Mouse (Mus musculus) embryonic stem cell, embryonic (primary cell): ENCODE data around the gene Mrtfb.

Experiments used
- CTCF ChIA-PET, 4 experiments: fragments of 300-600 bp in 2 of 4; fragments of 350-600 bp in 2 of 4; sonication (Branson Sonifier 250); formaldehyde crosslinking; loops; one replicate each; lab custom pipeline; 2022; ENCODE audit warnings: inconsistent platforms in 2 of 4; lab: Charles Lee
- POLR2A ChIA-PET, 4 experiments: fragments of 300-600 bp in 2 of 4; fragments of 350-600 bp in 2 of 4; sonication (Branson Sonifier 250); formaldehyde crosslinking; loops; one replicate each; lab custom pipeline; 2022; ENCODE audit warnings: antibody characterized with exemption in 4 of 4, inconsistent platforms in 1 of 4; lab: Charles Lee

The Mrtfb gene

GRCm38 (mm10) chr16:13429921-13430606 lies 173.8 kb downstream of the Mrtfb start:
- ChIA-PET CTCF (interaction anchor here in 1 of 4 experiments (0.8 kb wide), 1 partner anchor 19 kb away, joined by 3 read pairs; no protein-coding TSS in a partner anchor), POLR2A (interaction anchor here in 2 of 4 experiments (0.5 to 1.4 kb wide), 4 partner anchors 14 to 351 kb away, joined by 3 to 4 read pairs (median 3); partner anchors contain the start of gene Rrn3 (in 1 of the 2))

GRCm38 (mm10) chr16:13430940-13431339 lies 174.7 kb downstream of the Mrtfb start:
- POLR2A ChIA-PET, result no interaction called here
- CTCF ChIA-PET, result interaction anchor here in 1 of 4 experiments (1.2 kb wide), 1 partner anchor 11 kb away, joined by 3 read pairs; no protein-coding TSS in a partner anchor

- ChIA-PET CTCF (interaction anchor here in 2 of 4 experiments (0.6 to 0.7 kb wide), 3 partner anchors 9 to 551 kb away, joined by 3 to 6 read pairs (median 3); partner anchors contain the start of genes 2900011O08Rik (in 1 of the 2) and Ifitm7 (in 1 of the 2)), POLR2A (interaction anchor here in 3 of 4 experiments (0.6 to 4.0 kb wide), 7 partner anchors 8 to 316 kb away, joined by 3 to 42 read pairs (median 6); no protein-coding TSS in a partner anchor)
These were observed 179.3 kb downstream of the Mrtfb start for GRCm38 (mm10) chr16:13435627-13436026.

- ChIA-PET CTCF (interaction anchor here in 3 of 4 experiments (0.6 to 2.5 kb wide), 14 partner anchors 9 to 414 kb away, joined by 3 to 17 read pairs (median 4); no protein-coding TSS in a partner anchor), POLR2A (interaction anchor here in 3 of 4 experiments (0.5 to 4.0 kb wide), 50 partner anchors 10 to 880 kb away, joined by 3 to 42 read pairs (median 4); partner anchors contain the start of genes 3110001I22Rik (in 2 of the 3), Bfar (in 2 of the 3), Fopnl (in 1 of the 3) and Mpv17l (in 1 of the 3))
These were observed 180.9 kb downstream of the Mrtfb start for GRCm38 (mm10) chr16:13437037-13437769.

- POLR2A ChIA-PET, result interaction anchor here in 3 of 4 experiments (0.5 to 4.0 kb wide), 37 partner anchors 9 to 879 kb away, joined by 3 to 42 read pairs (median 4); partner anchors contain the start of genes 3110001I22Rik (in 2 of the 3), Bfar (in 2 of the 3), Fopnl (in 1 of the 3) and Mpv17l (in 1 of the 3)
These were observed 181.6 kb downstream of the Mrtfb start for GRCm38 (mm10) chr16:13437770-13438372.

GRCm38 (mm10) chr16:13440468-13440867 lies 184.2 kb downstream of the Mrtfb start:
- POLR2A ChIA-PET, result interaction anchor here in 3 of 4 experiments (0.9 to 1.5 kb wide), 6 partner anchors 9 to 322 kb away, joined by 3 to 4 read pairs (median 4); no protein-coding TSS in a partner anchor

More at GRCm38 (mm10) chr16:13437770-13438372, 181.6 kb downstream of the Mrtfb start:
- CTCF ChIA-PET, result interaction anchor here in 3 of 4 experiments (0.6 to 2.5 kb wide), 10 partner anchors 9 to 357 kb away, joined by 3 to 17 read pairs (median 4); no protein-coding TSS in a partner anchor

GRCm38 (mm10) chr16:13443764-13444163 lies 187.5 kb downstream of the Mrtfb start:
- POLR2A ChIA-PET, result interaction anchor here in 1 of 4 experiments (0.9 kb wide), 1 partner anchor 13 kb away, joined by 3 read pairs; no protein-coding TSS in a partner anchor
- CTCF ChIA-PET, result interaction anchor here in 2 of 4 experiments (0.6 to 0.7 kb wide), 2 partner anchors 290 to 325 kb away, joined by 3 to 6 read pairs; no protein-coding TSS in a partner anchor

More at GRCm38 (mm10) chr16:13440468-13440867, 184.2 kb downstream of the Mrtfb start:
- CTCF ChIA-PET, result interaction anchor here (0.5 to 2.6 kb wide), 16 partner anchors 9 to 322 kb away, joined by 3 to 11 read pairs (median 4); no protein-coding TSS in a partner anchor

GRCm38 (mm10) chr16:13445461-13445860 lies 189.2 kb downstream of the Mrtfb start:
- ChIA-PET POLR2A (interaction anchor here in 3 of 4 experiments (0.6 to 5.5 kb wide), 4 partner anchors 8 to 312 kb away, joined by 3 to 42 read pairs (median 24); no protein-coding TSS in a partner anchor), CTCF (no interaction called here)

- ChIA-PET CTCF (interaction anchor here (0.6 to 2.8 kb wide), 7 partner anchors 8 to 360 kb away, joined by 3 to 17 read pairs (median 3); no protein-coding TSS in a partner anchor), POLR2A (interaction anchor here (0.7 to 5.5 kb wide), 14 partner anchors 9 to 327 kb away, joined by 3 to 42 read pairs (median 5); partner anchors contain the start of genes 3110001I22Rik (in 2 of the 4) and Bfar (in 2 of the 4))
These were observed 190.2 kb downstream of the Mrtfb start for GRCm38 (mm10) chr16:13446488-13446887.

GRCm38 (mm10) chr16:13446971-13447283 lies 190.6 kb downstream of the Mrtfb start:
- CTCF ChIA-PET, result interaction anchor here (0.6 to 2.8 kb wide), 7 partner anchors 8 to 361 kb away, joined by 3 to 17 read pairs (median 3); no protein-coding TSS in a partner anchor
- POLR2A ChIA-PET, result interaction anchor here (0.7 to 5.5 kb wide), 19 partner anchors 9 to 336 kb away, joined by 3 to 42 read pairs (median 5); partner anchors contain the start of genes 3110001I22Rik (in 2 of the 4) and Bfar (in 2 of the 4)

- ChIA-PET POLR2A (interaction anchor here (0.5 to 5.5 kb wide), 26 partner anchors 10 to 371 kb away, joined by 3 to 42 read pairs (median 4); partner anchors contain the start of genes 3110001I22Rik (in 2 of the 4) and Bfar (in 2 of the 4)), CTCF (interaction anchor here (0.6 to 2.8 kb wide), 9 partner anchors 9 to 361 kb away, joined by 3 to 17 read pairs (median 3); no protein-coding TSS in a partner anchor)
These were observed 191.2 kb downstream of the Mrtfb start for GRCm38 (mm10) chr16:13447284-13448050.

- ChIA-PET POLR2A (interaction anchor here in 3 of 4 experiments (0.6 to 5.5 kb wide), 17 partner anchors 8 to 370 kb away, joined by 3 to 42 read pairs (median 4); no protein-coding TSS in a partner anchor), CTCF (interaction anchor here in 3 of 4 experiments (0.8 to 2.8 kb wide), 5 partner anchors 8 to 320 kb away, joined by 3 to 17 read pairs (median 6); no protein-coding TSS in a partner anchor)
These were observed 191.9 kb downstream of the Mrtfb start for GRCm38 (mm10) chr16:13448051-13448705.

- ChIA-PET POLR2A (interaction anchor here in 2 of 4 experiments (1.2 to 5.5 kb wide), 10 partner anchors 9 to 329 kb away, joined by 3 to 42 read pairs (median 6); no protein-coding TSS in a partner anchor), CTCF (interaction anchor here (0.5 to 2.8 kb wide), 5 partner anchors 8 to 1470 kb away, joined by 3 to 17 read pairs (median 6); no protein-coding TSS in a partner anchor)
These were observed 192.4 kb downstream of the Mrtfb start for GRCm38 (mm10) chr16:13448706-13449090.

- POLR2A ChIA-PET, result interaction anchor here in 3 of 4 experiments (0.6 to 5.5 kb wide), 10 partner anchors 8 to 330 kb away, joined by 3 to 42 read pairs (median 4); no protein-coding TSS in a partner anchor
- CTCF ChIA-PET, result interaction anchor here in 3 of 4 experiments (0.5 to 2.1 kb wide), 3 partner anchors 9 to 1471 kb away, joined by 3 to 7 read pairs (median 3); no protein-coding TSS in a partner anchor
These were observed 193.2 kb downstream of the Mrtfb start for GRCm38 (mm10) chr16:13449491-13449890.

GRCm38 (mm10) chr16:13450831-13451230 lies 194.6 kb downstream of the Mrtfb start:
- CTCF ChIA-PET, result interaction anchor here in 2 of 4 experiments (0.6 to 1.7 kb wide), 3 partner anchors 11 to 162 kb away, joined by 3 to 4 read pairs (median 3); no protein-coding TSS in a partner anchor
- POLR2A ChIA-PET, result interaction anchor here in 1 of 4 experiments (1.0 to 3.4 kb wide), 4 partner anchors 8 to 49 kb away, joined by 3 to 14 read pairs (median 3); no protein-coding TSS in a partner anchor
